ENCODE assay signal across 28 mouse cellular contexts in the genomic region with DNA sequence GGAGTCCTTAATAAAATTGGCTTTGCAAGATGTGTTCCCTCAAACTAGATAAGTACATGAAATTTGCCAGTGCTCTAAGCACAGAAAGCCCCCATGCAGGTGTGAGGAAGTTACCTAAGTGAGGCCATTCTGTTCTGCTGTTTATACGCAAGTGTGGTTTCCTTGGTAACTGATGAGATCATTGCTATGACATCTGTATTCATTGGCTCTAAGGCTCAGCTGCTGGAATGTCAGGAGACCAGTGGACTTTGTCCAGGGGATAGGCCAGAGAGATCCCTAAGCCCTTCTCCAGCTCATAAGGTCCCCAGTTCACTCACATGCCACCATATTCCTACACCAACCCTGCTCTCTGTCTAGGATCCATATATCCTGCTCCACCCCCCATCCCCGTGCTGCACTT.
DNase-seq lines count a peak whose midpoint lies in the region; ATAC-seq and TF ChIP-seq lines count a peak whose summit lies in the region.
"Had no signal": no experiment of that assay in that cellular context is flagged by ENCODE, and none has a peak within 500 bp of the region (broad histone marks: within the 10 kb centered on the region; RNA-seq: fewer than 3 reads in every experiment).

No protein-coding gene starts in this region.

- 0 out of 2 replicates have a peak, but pooled peaks have one; percentile 21 for ATAC-seq in liver, postnatal 0 days
- no peak for ATAC-seq in liver, embryonic 12.5 days
- peak; percentile 82 for ATAC-seq in intestine, embryonic 16.5 days
- ATAC-seq in stomach, postnatal 0 days (ENCODE audit: low FRiP score, low TSS enrichment), result peak; percentile 76
- ATAC-seq in forebrain, postnatal 0 days, result no peak
- ATAC-seq: forebrain, embryonic 14.5 days; hindbrain, postnatal 0 days had no signal

- no peak for DNase-seq in liver, postnatal 0 days
- no peak for DNase-seq in stomach, postnatal 0 days (ENCODE audit: low spot score)
- no peak for DNase-seq in heart, embryonic 10.5 days (ENCODE audit: low spot score)
- DNase-seq in forebrain, postnatal 0 days, result no peak
- DNase-seq in heart, postnatal 10 days, result no peak
- DNase-seq: adrenal gland, adult 2 months; adrenal gland, postnatal 14 days; B cell, adult 2 months; cerebellum, adult 11 months; cerebellum, adult 2 months; cerebellum, adult 9-11 months; cerebellum, postnatal 25 days; gastrocnemius, adult 2 months; gastrocnemius, postnatal 14 days; heart, adult 11 months; heart, postnatal 14 days; heart, postnatal 4 days had no signal

- no peaks in the 10 kb centered on the region for H3K4me1 ChIP-seq in liver, postnatal 0 days (ENCODE audit: insufficient read depth)
- no peaks in the 10 kb centered on the region for H3K4me1 ChIP-seq in liver, embryonic 12.5 days
- no peaks in the 10 kb centered on the region for H3K4me1 ChIP-seq in intestine, embryonic 16.5 days (ENCODE audit: control insufficient read depth, insufficient read depth, low read length)
- no peaks in the 10 kb centered on the region for H3K4me1 ChIP-seq in stomach, postnatal 0 days (replicated peaks; ENCODE audit: control insufficient read depth, insufficient read depth)
- no peaks in the 10 kb centered on the region for H3K4me1 ChIP-seq in heart, embryonic 10.5 days
- H3K4me1 ChIP-seq in forebrain, postnatal 0 days (ENCODE audit: insufficient read depth), result no peaks in the 10 kb centered on the region
- H3K4me1 ChIP-seq: embryonic facial prominence, embryonic 12.5 days; heart, embryonic 12.5 days; heart, embryonic 15.5 days had no signal

- TF ChIP-seq EP300 in liver, postnatal 0 days (IDR thresholded peaks at IDR 0.05; ENCODE audit: low read depth), result no peak
- TF ChIP-seq EP300 in stomach, postnatal 0 days (optimal IDR thresholded peaks at IDR 0.05), result no peak

- H3K36me3 ChIP-seq in liver, postnatal 0 days (replicated peaks; ENCODE audit: insufficient read depth, low read length), result no peaks in the 10 kb centered on the region
- H3K36me3 ChIP-seq in liver, embryonic 12.5 days, result no peaks in the 10 kb centered on the region
- no peaks in the 10 kb centered on the region for H3K36me3 ChIP-seq in intestine, embryonic 16.5 days (ENCODE audit: control insufficient read depth, insufficient read depth, low read length)
- H3K36me3 ChIP-seq in stomach, postnatal 0 days (ENCODE audit: control insufficient read depth, insufficient read depth, low read length), result no peaks in the 10 kb centered on the region
- no peaks in the 10 kb centered on the region for H3K36me3 ChIP-seq in heart, embryonic 10.5 days
- H3K36me3 ChIP-seq in forebrain, postnatal 0 days (ENCODE audit: insufficient read depth), result no peaks in the 10 kb centered on the region
- H3K36me3 ChIP-seq: embryonic facial prominence, embryonic 12.5 days; embryonic facial prominence, embryonic 15.5 days; G1E; heart, embryonic 12.5 days; heart, embryonic 15.5 days had no signal

- no peak overlapping the region for H3K4me3 ChIP-seq in liver, postnatal 0 days (ENCODE audit: low read depth, low read length)
- no peak overlapping the region for H3K4me3 ChIP-seq in liver, embryonic 12.5 days
- no peak overlapping the region for H3K4me3 ChIP-seq in intestine, embryonic 16.5 days (ENCODE audit: low read length)
- H3K4me3 ChIP-seq in stomach, postnatal 0 days (ENCODE audit: low read depth, low read length), result no peak overlapping the region
- no peak overlapping the region for H3K4me3 ChIP-seq in heart, embryonic 10.5 days
- H3K4me3 ChIP-seq in forebrain, postnatal 0 days (ENCODE audit: low read depth, low read length), result no peak overlapping the region
- H3K4me3 ChIP-seq: embryonic facial prominence, embryonic 12.5 days; embryonic facial prominence, embryonic 15.5 days; gastrocnemius, adult 2 months; heart, embryonic 12.5 days; heart, embryonic 15.5 days had no signal

- no peaks in the 10 kb centered on the region for H3K27me3 ChIP-seq in liver, postnatal 0 days (ENCODE audit: insufficient read depth, low read length)
- H3K27me3 ChIP-seq in liver, embryonic 12.5 days (replicated peaks), result no peaks in the 10 kb centered on the region
- H3K27me3 ChIP-seq in intestine, embryonic 16.5 days (replicated peaks; ENCODE audit: control insufficient read depth, insufficient read depth, low read length), result no peaks in the 10 kb centered on the region
- H3K27me3 ChIP-seq in stomach, postnatal 0 days (ENCODE audit: control insufficient read depth, insufficient read depth, low read length), result no peaks in the 10 kb centered on the region
- H3K27me3 ChIP-seq in heart, embryonic 10.5 days (ENCODE audit: insufficient read depth, poor library complexity, severe bottlenecking), result peaks cover 4% of the 10 kb centered on the region; the same call in 1 of the 2 replicates
- no peaks in the 10 kb centered on the region; the same call in 1 of the 2 replicates for H3K27me3 ChIP-seq in forebrain, postnatal 0 days (ENCODE audit: insufficient read depth, low read length)
- H3K27me3 ChIP-seq: CH12.LX; embryonic facial prominence, embryonic 12.5 days; embryonic facial prominence, embryonic 15.5 days; heart, embryonic 15.5 days had no signal

- no peak overlapping the region for H3K27ac ChIP-seq in liver, postnatal 0 days (ENCODE audit: low read depth)
- no peak overlapping the region for H3K27ac ChIP-seq in liver, embryonic 12.5 days
- no peak overlapping the region for H3K27ac ChIP-seq in intestine, embryonic 16.5 days (ENCODE audit: low read length)
- H3K27ac ChIP-seq in stomach, postnatal 0 days (replicated peaks), result no peak overlapping the region
- no peak overlapping the region for H3K27ac ChIP-seq in heart, embryonic 10.5 days
- H3K27ac ChIP-seq in forebrain, postnatal 0 days (ENCODE audit: low read depth, low read length), result no peak overlapping the region
- H3K27ac ChIP-seq: embryonic facial prominence, embryonic 12.5 days; embryonic facial prominence, embryonic 15.5 days; gastrocnemius, adult 2 months; heart, embryonic 15.5 days; hindbrain, embryonic 14.5 days; hindbrain, postnatal 0 days had no signal

- no peaks in the 10 kb centered on the region for H3K9me3 ChIP-seq in liver, postnatal 0 days (ENCODE audit: low read length)
- H3K9me3 ChIP-seq in liver, embryonic 12.5 days (replicated peaks), result no peaks in the 10 kb centered on the region
- no peaks in the 10 kb centered on the region for H3K9me3 ChIP-seq in intestine, embryonic 16.5 days (ENCODE audit: control insufficient read depth, low read length)
- H3K9me3 ChIP-seq in stomach, postnatal 0 days (ENCODE audit: control insufficient read depth, low read length), result no peaks in the 10 kb centered on the region
- H3K9me3 ChIP-seq in heart, embryonic 10.5 days, result no peaks in the 10 kb centered on the region
- H3K9me3 ChIP-seq in forebrain, postnatal 0 days (ENCODE audit: low read length), result no peaks in the 10 kb centered on the region
- H3K9me3 ChIP-seq: embryonic facial prominence, embryonic 12.5 days; embryonic facial prominence, embryonic 15.5 days; heart, embryonic 12.5 days; heart, embryonic 15.5 days had no signal

- H3K9ac ChIP-seq in liver, postnatal 0 days (replicated peaks), result no peak overlapping the region
- H3K9ac ChIP-seq in liver, embryonic 12.5 days, result no peak overlapping the region
- H3K9ac ChIP-seq in intestine, embryonic 16.5 days (ENCODE audit: low read depth, low read length), result no peak overlapping the region
- H3K9ac ChIP-seq in stomach, postnatal 0 days (ENCODE audit: low read length), result no peak overlapping the region
- H3K9ac ChIP-seq in forebrain, postnatal 0 days, result no peak overlapping the region
- H3K9ac ChIP-seq: embryonic facial prominence, embryonic 12.5 days; embryonic facial prominence, embryonic 15.5 days; heart, embryonic 12.5 days; heart, embryonic 15.5 days; hindbrain, embryonic 14.5 days had no signal

- intact Hi-C loops in heart, postnatal 10 days (cut with DNase I), result no loop called here

- no peak for TF ChIP-seq CTCF in liver, postnatal 0 days (IDR thresholded peaks at IDR 0.05; ENCODE audit: low read depth)
- no peak for TF ChIP-seq CTCF in stomach, postnatal 0 days (IDR thresholded peaks at IDR 0.05; ENCODE audit: low read depth)
- no peak for TF ChIP-seq CTCF in forebrain, postnatal 0 days (IDR thresholded peaks at IDR 0.05; ENCODE audit: low read depth)

- no peak overlapping the region for H3K4me2 ChIP-seq in liver, postnatal 0 days (ENCODE audit: low read depth, low read length)
- no peak overlapping the region for H3K4me2 ChIP-seq in liver, embryonic 12.5 days
- no peak overlapping the region for H3K4me2 ChIP-seq in intestine, embryonic 16.5 days (ENCODE audit: low read depth, low read length)
- no peak overlapping the region for H3K4me2 ChIP-seq in stomach, postnatal 0 days (replicated peaks; ENCODE audit: low read depth)
- H3K4me2 ChIP-seq in forebrain, postnatal 0 days (ENCODE audit: low read depth), result no peak overlapping the region
- H3K4me2 ChIP-seq: embryonic facial prominence, embryonic 12.5 days; embryonic facial prominence, embryonic 15.5 days; heart, embryonic 12.5 days; heart, embryonic 15.5 days; hindbrain, embryonic 14.5 days had no signal

- 78% methylated on average over 2 of the region's 2 CpGs for WGBS in liver, postnatal 0 days (ENCODE audit: insufficient replicate concordance)
- 70% methylated on average over 2 of the region's 2 CpGs for WGBS in liver, embryonic 12.5 days (ENCODE audit: insufficient replicate concordance)
- WGBS in intestine, embryonic 16.5 days, result 77% methylated on average over 2 of the region's 2 CpGs
- 83% methylated on average over 2 of the region's 2 CpGs for WGBS in stomach, postnatal 0 days
- 82% methylated on average over 2 of the region's 2 CpGs for WGBS in heart, embryonic 10.5 days
- 79% methylated on average over 2 of the region's 2 CpGs for WGBS in forebrain, postnatal 0 days

Comparison
In these comparisons a context has a peak if more than half of its experiments do, and no peak if none do; other contexts are left out.
1. ATAC-seq: peak in liver, postnatal 0 days (single experiment), intestine, embryonic 16.5 days (single experiment) and stomach, postnatal 0 days (single experiment); none in liver, embryonic 12.5 days (single experiment) and forebrain, postnatal 0 days (single experiment).